Mouse (Mus musculus): ENCODE measurements around the gene Nutf2.
"Not testable (repeated sequence)": the region's sequence is repeated elsewhere in the genome, so short reads cannot be mapped to it uniquely, and the experiment has no call there.

Gene Nutf2

GRCm38 (mm10) chr8:105860143-105860981 is at the start of gene Nutf2:
Gene Nutf2, plus strand, starts transcription at chr8:105860580.
- DNase-seq (ENCODE audit: low read depth, low spot score): peak; percentile 97

- DNase-seq (ENCODE audit: low read depth, low spot score): no peak
Measured at GRCm38 (mm10) chr8:105811061-105811460, 49.3 kb upstream of the Nutf2 start.

- peak; percentile 16 for DNase-seq (ENCODE audit: low read depth, low spot score)
Measured at GRCm38 (mm10) chr8:105811543-105811942, 48.8 kb upstream of the Nutf2 start.

- no peak for DNase-seq (ENCODE audit: low read depth, low spot score)
Measured at GRCm38 (mm10) chr8:105812511-105812910, 47.9 kb upstream of the Nutf2 start.

GRCm38 (mm10) chr8:105813241-105813640 is 47.1 kb upstream of the Nutf2 start:
- no peak for DNase-seq (ENCODE audit: low read depth, low spot score)

- no peak for DNase-seq (ENCODE audit: low read depth, low spot score)
Measured at GRCm38 (mm10) chr8:105819659-105820058, 40.7 kb upstream of the Nutf2 start.

- DNase-seq (ENCODE audit: low read depth, low spot score): no peak
Measured at GRCm38 (mm10) chr8:105820925-105821324, 39.5 kb upstream of the Nutf2 start.

GRCm38 (mm10) chr8:105825506-105825905 is 34.9 kb upstream of the Nutf2 start:
- no peak for DNase-seq (ENCODE audit: low read depth, low spot score)

- DNase-seq (ENCODE audit: low read depth, low spot score): no peak
Measured at GRCm38 (mm10) chr8:105826379-105826778, 34.0 kb upstream of the Nutf2 start.

GRCm38 (mm10) chr8:105826861-105827848 is 33.2 kb upstream of the Nutf2 start, which contains the start of the genes Ranbp10 and Tsnaxip1:
Gene Ranbp10, minus strand, starts transcription at chr8:105827350.
Gene Tsnaxip1, plus strand, starts transcription at chr8:105827731.
- DNase-seq (ENCODE audit: low read depth, low spot score): peak; percentile 99

- not testable (repeated sequence) for DNase-seq (ENCODE audit: low read depth, low spot score)
Measured at GRCm38 (mm10) chr8:105833740-105834139, 26.6 kb upstream of the Nutf2 start.

GRCm38 (mm10) chr8:105835318-105835717 is 25.1 kb upstream of the Nutf2 start:
- peak; percentile 90 for DNase-seq (ENCODE audit: low read depth, low spot score)

GRCm38 (mm10) chr8:105836991-105837390 is 23.4 kb upstream of the Nutf2 start:
- peak; percentile 89 for DNase-seq (ENCODE audit: low read depth, low spot score)

- no peak for DNase-seq (ENCODE audit: low read depth, low spot score)
Measured at GRCm38 (mm10) chr8:105839209-105839608, 21.2 kb upstream of the Nutf2 start.

GRCm38 (mm10) chr8:105846678-105847077 is 13.7 kb upstream of the Nutf2 start:
- no peak for DNase-seq (ENCODE audit: low read depth, low spot score)

GRCm38 (mm10) chr8:105850014-105850413 is 10.4 kb upstream of the Nutf2 start:
- no peak for DNase-seq (ENCODE audit: low read depth, low spot score)

- no peak for DNase-seq (ENCODE audit: low read depth, low spot score)
Measured at GRCm38 (mm10) chr8:105850611-105851010, 9.8 kb upstream of the Nutf2 start.

GRCm38 (mm10) chr8:105851651-105852143 is 8.7 kb upstream of the Nutf2 start:
- peak; percentile 95 for DNase-seq (ENCODE audit: low read depth, low spot score)

GRCm38 (mm10) chr8:105852146-105852729 is 8.1 kb upstream of the Nutf2 start:
- no peak for DNase-seq (ENCODE audit: low read depth, low spot score)

- no peak for DNase-seq (ENCODE audit: low read depth, low spot score)
Measured at GRCm38 (mm10) chr8:105853178-105853577, 7.2 kb upstream of the Nutf2 start, which contains the start of gene Cenpt. Gene Cenpt, minus strand, starts transcription at chr8:105853278.

- no peak for DNase-seq (ENCODE audit: low read depth, low spot score)
Measured at GRCm38 (mm10) chr8:105854303-105854702, 6.1 kb upstream of the Nutf2 start.

Data from A20 (cell line).